Mouse (Mus musculus) midbrain, postnatal 0 days (tissue): Measurements from ENCODE around the gene Pkd1l3. TPM values are rescaled to one million over a fixed set of nuclear protein-coding genes. Genes with fewer than 3 reads are reported as not detected.

Source experiments
- ATAC-seq: fragments of 200-750 bp; cut with Nextera tagmentation; 2 replicates; pipeline ENCODE4 v1.8.0; 2017; ENCODE audit warnings: moderate number of reproducible peaks, mild to moderate bottlenecking, moderate TSS enrichment, moderate library complexity; ENCODE audit not compliant: low FRiP score
- DNase-seq: peaks from one replicate; pipeline ENCODE4 v3.0.0-alpha.2; 2015; ENCODE audit warnings: low spot score
- H3K27ac ChIP-seq: fragments of 300-500 bp; sonication (generic); 2 replicates; pipeline ENCODE4 v1.5.1; 2014; ENCODE audit warnings: low read depth, mild to moderate bottlenecking, low read length, mixed read lengths
- H3K27me3 ChIP-seq: fragments of 300-500 bp; sonication (generic); 2 replicates; pipeline ENCODE4 v1.6.1; 2014; ENCODE audit warnings: low read length, control low read depth, mixed read lengths; ENCODE audit not compliant: insufficient read depth
- H3K36me3 ChIP-seq: fragments of 300-500 bp; sonication (generic); 2 replicates; pipeline ENCODE4 v1.6.1; 2014; ENCODE audit warnings: low read length, control low read depth, mixed read lengths; ENCODE audit not compliant: insufficient read depth
- H3K4me1 ChIP-seq: fragments of 300-500 bp; sonication (generic); 2 replicates; pipeline ENCODE4 v1.6.1; 2014; ENCODE audit warnings: mild to moderate bottlenecking, control low read depth, antibody characterized with exemption, low read length, mixed read lengths; ENCODE audit not compliant: insufficient read depth
- H3K4me2 ChIP-seq: fragments of 300-500 bp; sonication (generic); 2 replicates; pipeline ENCODE4 v1.6.1; 2014; ENCODE audit warnings: low read depth, mild to moderate bottlenecking, low read length, mixed read lengths; ENCODE audit not compliant: poor library complexity, severe bottlenecking
- H3K4me3 ChIP-seq: fragments of 300-500 bp; sonication (generic); 2 replicates; pipeline ENCODE4 v1.5.1; 2014; ENCODE audit warnings: low read depth, mild to moderate bottlenecking, low read length, moderate library complexity
- H3K9ac ChIP-seq: fragments of 300-500 bp; sonication (generic); replicated peaks from 2 replicates; pipeline ENCODE4 v1.6.1; 2014; ENCODE audit warnings: mild to moderate bottlenecking, low read length, moderate library complexity, mixed read lengths; ENCODE audit not compliant: poor library complexity, severe bottlenecking
- H3K9me3 ChIP-seq: fragments of 300-500 bp; sonication (generic); 2 replicates; pipeline ENCODE4 v1.6.1; 2016; ENCODE audit warnings: low read length, control low read depth
- CTCF ChIP-seq: IDR thresholded peaks from 2 replicates; pipeline ENCODE4 v1.5.1; 2016; ENCODE audit warnings: antibody characterized with exemption, mild to moderate bottlenecking
- WGBS: fragments of 180-500 bp; shearing (Covaris S2); extraction: QIAGEN DNeasy Blood & Tissue Kit; methylation state at CpG from one replicate; pipeline ENCODE4 v1.1.7; 2014; 5-methylcytosine and 5-hydroxymethylcytosine counted together
- polyA plus RNA-seq: library from polyadenylated mRNA; unstranded; fragments of >200 nt; fragmentation: Nextera tagmentation; extraction: Ambion mirVana; gene quantifications from 2 replicates; pipeline ENCODE4 v1.2.1, GENCODE M21; 2015
- total RNA-seq: library from RNA; depleted of rRNA; stranded (reverse); fragments of >200 nt; gene quantifications from 2 replicates; pipeline ENCODE4 v1.2.3, GENCODE M21; 2014

Gene Pkd1l3
- total and polyA plus RNA-seq, 2 experiments from 2014 or later = 0.07 to 0.22 TPM

DNA sequence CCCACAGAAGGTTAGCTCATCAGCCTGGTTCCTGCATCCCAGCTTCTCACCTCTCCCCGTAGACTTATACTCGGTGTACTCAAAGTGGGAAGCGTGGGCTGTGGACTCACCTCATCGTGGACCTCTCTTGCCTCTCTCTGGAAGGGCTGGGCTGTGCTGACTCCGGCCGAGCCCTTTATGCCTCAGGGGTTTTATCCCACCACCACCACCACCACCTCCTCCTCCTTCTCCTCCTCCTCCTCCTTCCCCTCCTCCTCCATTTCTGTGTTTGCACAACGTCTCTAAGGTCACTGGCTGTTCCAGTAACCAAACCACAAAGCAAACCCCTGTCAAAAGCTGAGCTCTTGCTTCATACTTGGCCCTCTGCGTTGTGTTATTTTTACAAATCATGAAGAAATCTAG is 35.4 kb upstream of the Pkd1l3 start, which contains the start of gene Hp:
Hp (minus strand) TSS at position 273 of the 402 bp plus-strand sequence.
- H3K27ac ChIP-seq = no peak within 1 kb of the TSS
- no peak for ATAC-seq
- 71% methylated on average over 8 of the region's 8 CpGs for WGBS

DNA sequence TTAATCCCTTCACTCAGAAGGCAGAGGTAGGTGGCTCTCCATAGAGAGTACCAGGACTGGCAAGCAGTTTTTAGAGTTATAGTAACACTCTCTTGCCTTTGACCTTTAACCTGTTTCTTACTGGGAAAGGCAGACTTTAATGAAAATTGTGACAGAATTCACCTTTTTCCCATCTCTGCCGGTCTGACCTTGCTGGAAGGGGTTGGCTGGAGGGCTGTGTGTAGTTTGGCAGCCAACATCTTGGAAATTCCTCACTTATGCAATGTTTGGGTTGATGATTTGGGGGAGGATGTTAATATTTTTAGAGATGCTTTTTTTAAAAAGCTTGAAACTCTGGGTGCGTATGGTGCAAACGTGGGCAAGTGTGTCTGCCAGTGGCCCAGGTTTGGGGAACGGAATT is 30.0 kb upstream of the Pkd1l3 start:
- no peaks in the 10 kb centered on the region for H3K9me3 ChIP-seq
- TF ChIP-seq CTCF = no peak

More for the DNA sequence above, 35.4 kb upstream of the Pkd1l3 start, which contains the start of gene Hp:
- Histone ChIP-seq H3K4me2 (no peak within 1 kb of the TSS), H3K9me3 (no peaks in the 10 kb centered on the region), H3K27me3 (no peaks in the 10 kb centered on the region), H3K4me3 (no peak within 1 kb of the TSS), H3K36me3 (no peaks in the 10 kb centered on the region), H3K4me1 (no peaks in the 10 kb centered on the region), H3K9ac (no peak within 1 kb of the TSS)
- no peak for TF ChIP-seq CTCF
- DNase-seq = no peak

DNA sequence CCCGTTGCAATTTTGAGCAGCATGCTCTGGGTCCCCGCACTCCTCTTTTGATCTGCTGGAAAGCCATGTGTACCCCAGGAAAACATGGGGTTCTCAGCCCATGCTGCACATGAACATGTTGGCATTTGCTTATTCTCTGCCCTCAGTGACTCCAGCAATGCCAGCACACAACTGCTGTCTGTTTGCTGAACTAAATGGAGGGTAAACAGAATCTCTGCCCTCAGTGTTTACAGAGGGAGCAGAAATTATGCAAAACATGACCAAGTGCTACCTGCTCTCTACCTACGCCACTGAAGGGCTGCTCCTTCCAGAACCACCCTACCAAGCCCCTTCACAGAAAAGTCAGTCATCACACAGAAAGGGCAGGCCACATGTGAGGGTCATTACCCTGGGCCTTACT is 29.5 kb upstream of the Pkd1l3 start:
- H3K27me3 ChIP-seq = no peaks in the 10 kb centered on the region
- ATAC-seq (no peak), DNase-seq (no peak)
- H3K9me3 ChIP-seq = no peaks in the 10 kb centered on the region
- no peak for TF ChIP-seq CTCF
- H3K9ac ChIP-seq = no peak overlapping the region
- H3K4me1 ChIP-seq = no peaks in the 10 kb centered on the region
- no peak overlapping the region for H3K4me3 ChIP-seq
- H3K27ac ChIP-seq = no peak overlapping the region
- no peak overlapping the region for H3K4me2 ChIP-seq
- WGBS = 78% methylated on average over 3 of the region's 3 CpGs
- H3K36me3 ChIP-seq = no peaks in the 10 kb centered on the region

More for the DNA sequence above, 30.0 kb upstream of the Pkd1l3 start:
- H3K27ac ChIP-seq = no peak overlapping the region
- H3K27me3 ChIP-seq = no peaks in the 10 kb centered on the region
- 84% methylated on average over 4 of the region's 4 CpGs for WGBS
- H3K4me3 ChIP-seq = no peak overlapping the region
- H3K9ac ChIP-seq = no peak overlapping the region
- ATAC-seq (no peak), DNase-seq (no peak)
- no peaks in the 10 kb centered on the region for H3K36me3 ChIP-seq
- H3K4me1 ChIP-seq = no peaks in the 10 kb centered on the region
- H3K4me2 ChIP-seq = no peak overlapping the region

DNA sequence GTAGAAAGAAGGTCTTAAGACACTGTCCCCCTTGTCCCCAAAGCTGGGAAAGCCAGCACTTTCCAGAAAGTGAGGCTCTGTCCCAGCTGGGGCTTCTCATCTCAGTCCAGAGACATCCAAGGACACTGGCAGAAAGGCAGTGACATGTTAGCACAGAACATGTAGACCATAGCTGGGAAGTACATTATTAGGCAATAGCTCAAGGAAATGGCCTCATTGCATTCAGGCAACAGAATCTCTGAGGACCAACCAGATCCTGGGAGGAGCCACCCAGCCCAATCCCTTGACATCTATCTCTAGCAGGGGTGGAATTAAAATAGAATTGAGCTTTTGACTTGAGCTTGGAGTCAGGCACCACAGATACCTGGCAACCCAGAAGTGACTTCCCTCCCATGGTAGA is 28.7 kb upstream of the Pkd1l3 start:
- Histone ChIP-seq H3K27ac (no peak overlapping the region), H3K27me3 (no peaks in the 10 kb centered on the region)
- ATAC-seq = no peak

GRCm38 (mm10) chr8:109586972-109587504 is 27.3 kb upstream of the Pkd1l3 start:
- H3K4me2 ChIP-seq = no peak overlapping the region
- H3K4me3 ChIP-seq = no peak overlapping the region
- H3K4me1 ChIP-seq = no peaks in the 10 kb centered on the region
- 72% methylated on average over 7 of the region's 7 CpGs for WGBS
- H3K9ac ChIP-seq = no peak overlapping the region
- 0 out of 2 replicates have a peak, but pooled peaks cover 2% of the 10 kb centered on the region for H3K36me3 ChIP-seq
- no peaks in the 10 kb centered on the region for H3K9me3 ChIP-seq
- no peaks in the 10 kb centered on the region for H3K27me3 ChIP-seq
- H3K27ac ChIP-seq = no peak overlapping the region
- no peak for DNase-seq
- ATAC-seq = no peak
- TF ChIP-seq CTCF = no peak

More for the DNA sequence above, 28.7 kb upstream of the Pkd1l3 start:
- no peak for TF ChIP-seq CTCF
- no peaks in the 10 kb centered on the region for H3K4me1 ChIP-seq
- no peaks in the 10 kb centered on the region for H3K36me3 ChIP-seq
- H3K4me3 ChIP-seq = no peak overlapping the region
- DNase-seq = no peak
- no peak overlapping the region for H3K9ac ChIP-seq
- H3K4me2 ChIP-seq = no peak overlapping the region
- H3K9me3 ChIP-seq = no peaks in the 10 kb centered on the region

DNA sequence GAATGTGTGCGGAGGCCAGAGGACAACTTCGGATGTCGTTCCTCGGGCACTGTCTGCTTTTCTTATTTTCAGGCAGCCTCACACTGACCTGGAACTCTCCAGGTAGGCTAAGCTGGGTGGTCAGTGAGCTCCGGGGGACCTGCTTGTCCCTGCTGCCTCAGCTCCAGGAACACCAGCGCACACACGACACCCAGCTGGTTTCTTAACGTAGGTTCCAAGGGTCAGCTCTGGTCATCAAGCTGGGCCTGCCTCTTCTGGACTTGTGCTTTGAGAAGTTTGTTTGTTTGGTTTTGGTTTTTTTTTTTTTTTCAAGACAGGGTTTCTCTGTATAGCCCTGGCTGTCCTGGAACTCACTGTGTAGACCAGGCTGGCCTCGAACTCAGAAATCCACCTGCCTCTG is 23.4 kb upstream of the Pkd1l3 start:
- H3K4me3 ChIP-seq = no peak overlapping the region
- TF ChIP-seq CTCF = no peak
- H3K9ac ChIP-seq = no peak overlapping the region
- DNase-seq = no peak
- H3K27me3 ChIP-seq = no peaks in the 10 kb centered on the region
- peaks cover 13% of the 10 kb centered on the region; the same call in 1 of the 2 replicates for H3K36me3 ChIP-seq
- 89% methylated on average over 9 of the region's 9 CpGs for WGBS
- H3K27ac ChIP-seq = no peak overlapping the region
- no peak for ATAC-seq
- no peaks in the 10 kb centered on the region for H3K4me1 ChIP-seq
- no peaks in the 10 kb centered on the region for H3K9me3 ChIP-seq
- no peak overlapping the region for H3K4me2 ChIP-seq
